Mouse (Mus musculus) kidney, embryonic 14.5 days (tissue): ENCODE measurements around the gene Cyp2d11. TPM values are rescaled to one million over a fixed set of nuclear protein-coding genes. Genes with fewer than 3 reads are reported as not detected.

ENCODE experiments used
- ATAC-seq: fragments of 200-750 bp; cut with Nextera tagmentation; 2 replicates; pipeline ENCODE4 v1.8.0; 2017; ENCODE audit warnings: moderate number of reproducible peaks, mild to moderate bottlenecking, moderate TSS enrichment, moderate library complexity; ENCODE audit not compliant: low FRiP score, low TSS enrichment
- H3K27ac ChIP-seq: fragments of 300-500 bp; sonication (generic); 2 replicates; pipeline ENCODE4 v1.5.1; 2014; ENCODE audit warnings: low read depth, mild to moderate bottlenecking, low read length, moderate library complexity, mixed read lengths
- H3K27me3 ChIP-seq: fragments of 300-500 bp; sonication (generic); 2 replicates; pipeline ENCODE4 v1.6.1; 2014; ENCODE audit warnings: mild to moderate bottlenecking, low read length; ENCODE audit not compliant: control insufficient read depth, insufficient read depth
- H3K36me3 ChIP-seq: fragments of 300-500 bp; sonication (generic); 2 replicates; pipeline ENCODE4 v1.6.1; 2014; ENCODE audit warnings: low read length, mixed read lengths; ENCODE audit not compliant: control insufficient read depth, insufficient read depth
- H3K4me1 ChIP-seq: fragments of 300-500 bp; sonication (generic); 2 replicates; pipeline ENCODE4 v1.6.1; 2014; ENCODE audit warnings: low read length, mixed read lengths; ENCODE audit not compliant: control insufficient read depth, insufficient read depth
- H3K4me2 ChIP-seq: fragments of 300-500 bp; sonication (generic); replicated peaks from 2 replicates; pipeline ENCODE4 v1.6.1; 2014; ENCODE audit warnings: low read depth, mild to moderate bottlenecking, low read length
- H3K4me3 ChIP-seq: fragments of 300-500 bp; sonication (generic); 2 replicates; pipeline ENCODE4 v1.5.1; 2014; ENCODE audit warnings: mild to moderate bottlenecking, low read length
- H3K9ac ChIP-seq: fragments of 300-500 bp; sonication (generic); 2 replicates; pipeline ENCODE4 v1.6.1; 2014; ENCODE audit warnings: low read depth, mild to moderate bottlenecking, low read length, moderate library complexity
- H3K9me3 ChIP-seq: fragments of 300-500 bp; sonication (generic); 2 replicates; pipeline ENCODE4 v1.6.1; 2016; ENCODE audit warnings: low read length; ENCODE audit not compliant: control insufficient read depth
- WGBS: fragments of 180-500 bp; shearing (Covaris S2); extraction: QIAGEN DNeasy Blood & Tissue Kit; methylation state at CpG from one replicate; pipeline ENCODE4 v1.1.7; 2014; 5-methylcytosine and 5-hydroxymethylcytosine counted together
- polyA plus RNA-seq: library from polyadenylated mRNA; unstranded; fragments of >200 nt; fragmentation: Nextera tagmentation; extraction: Ambion mirVana; gene quantifications from 2 replicates; pipeline ENCODE4 v1.2.1, GENCODE M21; 2014

Gene Cyp2d11
- polyA plus RNA-seq, 1 experiment from 2014 or later, result not detected

GRCm38 (mm10) chr15:82350349-82350748, 43.5 kb downstream of the Cyp2d11 start:
- no peaks in the 10 kb centered on the region for H3K27me3 ChIP-seq
- no peak overlapping the region for H3K9ac ChIP-seq
- H3K9me3 ChIP-seq, result no peaks in the 10 kb centered on the region
- no peak for ATAC-seq
- H3K4me2 ChIP-seq, result no peak overlapping the region
- peaks cover 31% of the 10 kb centered on the region for H3K36me3 ChIP-seq
- WGBS, result 90% methylated on average over 4 of the region's 4 CpGs
- H3K27ac ChIP-seq, result no peak overlapping the region
- no peak overlapping the region for H3K4me3 ChIP-seq
- peaks cover 20% of the 10 kb centered on the region for H3K4me1 ChIP-seq

- Histone ChIP-seq H3K4me2 (no peak overlapping the region), H3K4me1 (peaks cover 20% of the 10 kb centered on the region), H3K9ac (no peak overlapping the region), H3K36me3 (peaks cover 31% of the 10 kb centered on the region), H3K27ac (no peak overlapping the region), H3K4me3 (no peak overlapping the region), H3K27me3 (no peaks in the 10 kb centered on the region), H3K9me3 (no peaks in the 10 kb centered on the region)
- 82% methylated on average over 2 of the region's 2 CpGs for WGBS
- no peak for ATAC-seq
Measured at GRCm38 (mm10) chr15:82348999-82349341, 44.9 kb downstream of the Cyp2d11 start.

GRCm38 (mm10) chr15:82348258-82348998, 45.4 kb downstream of the Cyp2d11 start:
- 92% methylated on average over 8 of the region's 8 CpGs for WGBS

GRCm38 (mm10) chr15:82347852-82348251, 46.0 kb downstream of the Cyp2d11 start:
- peaks cover 16% of the 10 kb centered on the region for H3K4me1 ChIP-seq
- 92% methylated on average over 12 of the region's 12 CpGs for whole genome bisulfite sequencing
- H3K9ac ChIP-seq, result no peak overlapping the region
- H3K27ac ChIP-seq, result no peak overlapping the region
- no peak overlapping the region for H3K4me3 ChIP-seq
- H3K4me2 ChIP-seq, result no peak overlapping the region
- no peaks in the 10 kb centered on the region for H3K27me3 ChIP-seq
- ATAC-seq, result no peak
- H3K9me3 ChIP-seq, result no peaks in the 10 kb centered on the region
- H3K36me3 ChIP-seq, result peaks cover 31% of the 10 kb centered on the region

More at GRCm38 (mm10) chr15:82348258-82348998, 45.4 kb downstream of the Cyp2d11 start:
- Histone ChIP-seq H3K4me3 (no peak overlapping the region), H3K9me3 (no peaks in the 10 kb centered on the region), H3K4me1 (peaks cover 20% of the 10 kb centered on the region), H3K27ac (no peak overlapping the region), H3K4me2 (no peak overlapping the region), H3K36me3 (peaks cover 31% of the 10 kb centered on the region), H3K9ac (no peak overlapping the region), H3K27me3 (no peaks in the 10 kb centered on the region)
- no peak for ATAC-seq

GRCm38 (mm10) chr15:82347303-82347676, 46.5 kb downstream of the Cyp2d11 start:
- H3K27ac ChIP-seq, result no peak overlapping the region; the same call in 1 of the 2 replicates
- no peak for ATAC-seq
- peaks cover 31% of the 10 kb centered on the region for H3K36me3 ChIP-seq
- H3K27me3 ChIP-seq, result no peaks in the 10 kb centered on the region
- H3K4me1 ChIP-seq, result peaks cover 11% of the 10 kb centered on the region
- peak overlapping the region; percentile 71 for H3K4me2 ChIP-seq
- H3K4me3 ChIP-seq, result peak overlapping the region; percentile 72; the same call in 1 of the 2 replicates
- H3K9me3 ChIP-seq, result no peaks in the 10 kb centered on the region
- 77% methylated on average over 4 of the region's 4 CpGs for WGBS
- peak overlapping the region; percentile 76; the same call in 1 of the 2 replicates for H3K9ac ChIP-seq

- Histone ChIP-seq H3K27ac (peak overlapping the region; percentile 52), H3K4me1 (peaks cover 13% of the 10 kb centered on the region), H3K36me3 (peaks cover 31% of the 10 kb centered on the region), H3K4me3 (peak overlapping the region; percentile 72), H3K27me3 (no peaks in the 10 kb centered on the region), H3K4me2 (peak overlapping the region; percentile 71), H3K9me3 (no peaks in the 10 kb centered on the region), H3K9ac (peak overlapping the region; percentile 76; the same call in 1 of the 2 replicates)
- 47% methylated on average over 14 of the region's 14 CpGs for WGBS
- ATAC-seq, result no peak
Measured at GRCm38 (mm10) chr15:82346580-82347302, 47.1 kb downstream of the Cyp2d11 start.

GRCm38 (mm10) chr15:82345820-82346470, 47.9 kb downstream of the Cyp2d11 start:
- H3K27ac ChIP-seq, result peak overlapping the region; percentile 52
- H3K4me3 ChIP-seq, result peak overlapping the region; percentile 72
- H3K4me1 ChIP-seq, result peaks cover 13% of the 10 kb centered on the region
- H3K9me3 ChIP-seq, result no peaks in the 10 kb centered on the region
- H3K36me3 ChIP-seq, result peaks cover 31% of the 10 kb centered on the region
- H3K9ac ChIP-seq, result peak overlapping the region; percentile 76
- ATAC-seq, result peak; percentile 97
- peak overlapping the region; percentile 71 for H3K4me2 ChIP-seq
- WGBS, result under 1% methylated on average over 51 of the region's 51 CpGs
- H3K27me3 ChIP-seq, result no peaks in the 10 kb centered on the region

- Histone ChIP-seq H3K4me2 (no peak overlapping the region), H3K9me3 (no peaks in the 10 kb centered on the region)
- 88% methylated on average over 6 of the region's 6 CpGs for WGBS
Measured at GRCm38 (mm10) chr15:82344971-82345370, 48.9 kb downstream of the Cyp2d11 start.

More at GRCm38 (mm10) chr15:82344971-82345370, 48.9 kb downstream of the Cyp2d11 start:
- no peak for ATAC-seq
- Histone ChIP-seq H3K27me3 (no peaks in the 10 kb centered on the region), H3K27ac (no peak overlapping the region), H3K36me3 (peaks cover 22% of the 10 kb centered on the region), H3K9ac (no peak overlapping the region), H3K4me3 (no peak overlapping the region), H3K4me1 (peaks cover 13% of the 10 kb centered on the region)
